8 mouse cellular contexts compared by ENCODE assay signal in genomic region chr10:81168087-81168431, GRCm38 (mm10). TPM values are rescaled to one million over a fixed set of nuclear protein-coding genes. Genes with fewer than 3 reads are reported as not detected.
DNase-seq lines count a peak whose midpoint lies in the region; ATAC-seq and TF ChIP-seq lines count a peak whose summit lies in the region.

No protein-coding gene starts in this region.

- TF ChIP-seq CTCF in testis, adult 2 months (IDR thresholded peaks at IDR 0.05; ENCODE audit: control insufficient read depth, insufficient read depth, insufficient replicate concordance, low read depth, low read length), result no peak

- DNase-seq in testis, postnatal 14 days (ENCODE audit: low spot score), result no peak
- DNase-seq in limb, embryonic 11.5 days (ENCODE audit: low spot score), result no peak
- DNase-seq in urinary bladder, postnatal 14 days (ENCODE audit: low spot score), result no peak
- DNase-seq in frontal cortex, postnatal 25 days (ENCODE audit: low spot score in 2 of 2), result no peak
- DNase-seq in left cerebral cortex, adult 9 months (ENCODE audit: low spot score in 2 of 2), result no peak

- H3K27me3 ChIP-seq in testis, adult 2 months (ENCODE audit: control insufficient read depth, insufficient read depth, low read length), result no peaks in the 10 kb centered on the region
- no peaks in the 10 kb centered on the region for H3K27me3 ChIP-seq in erythroblast, embryonic 14.5 days (ENCODE audit: control insufficient read depth)
- no peaks in the 10 kb centered on the region for H3K27me3 ChIP-seq in limb, embryonic 11.5 days (ENCODE audit: control insufficient read depth, insufficient read depth, low read length)
- no peaks in the 10 kb centered on the region for H3K27me3 ChIP-seq in neural tube, embryonic 12.5 days (replicated peaks)

- no peaks in the 10 kb centered on the region; the same call in 1 of the 2 replicates for H3K36me3 ChIP-seq in testis, adult 2 months (ENCODE audit: control insufficient read depth, insufficient read depth, low read length)
- H3K36me3 ChIP-seq in erythroblast, embryonic 14.5 days (ENCODE audit: control insufficient read depth), result peaks cover 27% of the 10 kb centered on the region
- H3K36me3 ChIP-seq in limb, embryonic 11.5 days (ENCODE audit: control insufficient read depth, insufficient read depth, low read length), result peaks cover 2% of the 10 kb centered on the region; the same call in 1 of the 2 replicates
- H3K36me3 ChIP-seq in neural tube, embryonic 12.5 days, result peaks cover 17% of the 10 kb centered on the region

- peaks cover 16% of the 10 kb centered on the region for H3K4me1 ChIP-seq in testis, adult 2 months (ENCODE audit: control insufficient read depth, insufficient read depth, low read length)
- peaks cover 59% of the 10 kb centered on the region for H3K4me1 ChIP-seq in erythroblast, embryonic 14.5 days (ENCODE audit: control insufficient read depth)
- peaks cover 12% of the 10 kb centered on the region for H3K4me1 ChIP-seq in limb, embryonic 11.5 days (ENCODE audit: control insufficient read depth, insufficient read depth, low read length)
- H3K4me1 ChIP-seq in neural tube, embryonic 12.5 days, result peaks cover 25% of the 10 kb centered on the region

- H3K27ac ChIP-seq in testis, adult 2 months (ENCODE audit: control insufficient read depth, insufficient read depth, low read depth, low read length), result peak overlapping the region; percentile 59
- peak overlapping the region; percentile 38; the same call in 1 of the 2 replicates for H3K27ac ChIP-seq in limb, embryonic 11.5 days (replicated peaks; ENCODE audit: low read depth, low read length)
- H3K27ac ChIP-seq in neural tube, embryonic 12.5 days, result no peak overlapping the region

- H3K9me3 ChIP-seq in erythroblast, embryonic 14.5 days (ENCODE audit: control insufficient read depth, low read length), result no peaks in the 10 kb centered on the region
- no peaks in the 10 kb centered on the region for H3K9me3 ChIP-seq in limb, embryonic 11.5 days (ENCODE audit: control insufficient read depth, low read length)
- no peaks in the 10 kb centered on the region for H3K9me3 ChIP-seq in neural tube, embryonic 12.5 days

- ATAC-seq in limb, embryonic 11.5 days (ENCODE audit: insufficient number of reproducible peaks, low FRiP score, low TSS enrichment, low read depth), result peak; percentile 65
- ATAC-seq in neural tube, embryonic 12.5 days (ENCODE audit: low FRiP score, low read depth), result peak; percentile 78

- H3K9ac ChIP-seq in limb, embryonic 11.5 days (ENCODE audit: low read length), result no peak overlapping the region
- H3K9ac ChIP-seq in neural tube, embryonic 12.5 days, result no peak overlapping the region

- 12% methylated on average over 5 of the region's 5 CpGs for WGBS in limb, embryonic 11.5 days
- 11% methylated on average over 5 of the region's 5 CpGs for WGBS in neural tube, embryonic 12.5 days

- peak overlapping the region; percentile 85 for H3K4me3 ChIP-seq in testis, adult 2 months (ENCODE audit: control insufficient read depth, low read depth, low read length)
- peak overlapping the region; percentile 93 for H3K4me3 ChIP-seq in erythroblast, embryonic 14.5 days (replicated peaks)
- peak overlapping the region; percentile 91 for H3K4me3 ChIP-seq in limb, embryonic 11.5 days (ENCODE audit: low read depth, low read length)
- H3K4me3 ChIP-seq in neural tube, embryonic 12.5 days, result peak overlapping the region; percentile 89

- TF ChIP-seq POLR2A in testis, adult 2 months (IDR thresholded peaks at IDR 0.05; ENCODE audit: control insufficient read depth, low read depth, low read length), result no peak

- peak overlapping the region; percentile 91 for H3K4me2 ChIP-seq in limb, embryonic 11.5 days (ENCODE audit: low read depth, severe bottlenecking)
- H3K4me2 ChIP-seq in neural tube, embryonic 12.5 days (replicated peaks), result peak overlapping the region; percentile 78

RNA-seq across cellular contexts. Expression of gene Pias4, which starts 0.3 kb away (rescaled TPM):
- 164 and 184 TPM in 2 replicates for polyA plus RNA-seq in testis, adult 2 months (2012; rRNA removed)
- polyA plus RNA-seq in erythroblast, embryonic 14.5 days (2012), result 13.4 and 16.4 TPM in 2 replicates
- 53.3 and 56.9 TPM in 2 replicates for polyA plus RNA-seq in limb, embryonic 11.5 days (2014; fragmentation: Nextera tagmentation; extraction: Ambion mirVana)
- polyA plus RNA-seq in neural tube, embryonic 12.5 days (2016; fragmentation: Nextera tagmentation; extraction: Ambion mirVana), result 67.6 and 70.6 TPM in 2 replicates

RNA-seq across cellular contexts. Expression of gene Eef2, which starts 8.4 kb away (rescaled TPM):
- 1,507 and 1,673 TPM in 2 replicates for polyA plus RNA-seq in testis, adult 2 months (2012; rRNA removed)
- 124 and 177 TPM in 2 replicates for polyA plus RNA-seq in erythroblast, embryonic 14.5 days (2012)
- 428 TPM in 2 replicates for polyA plus RNA-seq in limb, embryonic 11.5 days (2014; fragmentation: Nextera tagmentation; extraction: Ambion mirVana)
- 515 and 520 TPM in 2 replicates for polyA plus RNA-seq in neural tube, embryonic 12.5 days (2016; fragmentation: Nextera tagmentation; extraction: Ambion mirVana)

RNA-seq across cellular contexts. Expression of gene Dapk3, which starts 14.7 kb away (rescaled TPM):
- 52.6 and 61.6 TPM in 2 replicates for polyA plus RNA-seq in testis, adult 2 months (2012; rRNA removed)
- polyA plus RNA-seq in erythroblast, embryonic 14.5 days (2012), result 8.1 and 8.3 TPM in 2 replicates
- polyA plus RNA-seq in limb, embryonic 11.5 days (2014; fragmentation: Nextera tagmentation; extraction: Ambion mirVana), result 43.3 and 49.1 TPM in 2 replicates
- polyA plus RNA-seq in neural tube, embryonic 12.5 days (2016; fragmentation: Nextera tagmentation; extraction: Ambion mirVana), result 87.7 and 88.4 TPM in 2 replicates

RNA-seq across cellular contexts. Expression of gene 4930442H23Rik, which starts 15.6 kb away (rescaled TPM):
- polyA plus RNA-seq in testis, adult 2 months (2012; rRNA removed), result 1.4 and 1.8 TPM in 2 replicates
- polyA plus RNA-seq in erythroblast, embryonic 14.5 days (2012), result not detected in 2 replicates
- polyA plus RNA-seq in limb, embryonic 11.5 days (2014; fragmentation: Nextera tagmentation; extraction: Ambion mirVana), result not detected in 2 replicates
- polyA plus RNA-seq in neural tube, embryonic 12.5 days (2016; fragmentation: Nextera tagmentation; extraction: Ambion mirVana), result not detected in 2 replicates

RNA-seq across cellular contexts. Expression of gene Zbtb7a, which starts 33.0 kb away (rescaled TPM):
- polyA plus RNA-seq in testis, adult 2 months (2012; rRNA removed), result 5.6 and 6.0 TPM in 2 replicates
- polyA plus RNA-seq in erythroblast, embryonic 14.5 days (2012), result 42.0 and 45.8 TPM in 2 replicates
- polyA plus RNA-seq in limb, embryonic 11.5 days (2014; fragmentation: Nextera tagmentation; extraction: Ambion mirVana), result 6.7 and 8.4 TPM in 2 replicates
- 15.6 and 17.5 TPM in 2 replicates for polyA plus RNA-seq in neural tube, embryonic 12.5 days (2016; fragmentation: Nextera tagmentation; extraction: Ambion mirVana)
